Mouse (Mus musculus) megakaryocyte, embryonic 14.5 days (primary cell): ENCODE measurements around the gene Cnpy1.

Experiments used
- FLI1 ChIP-seq: IDR thresholded peaks from 2 replicates; pipeline ENCODE4 v1.6.1; 2012; ENCODE audit warnings: low read length, inconsistent platforms, mixed read lengths
- GATA1 ChIP-seq: IDR thresholded peaks from 3 replicates; pipeline ENCODE4 v1.6.1; 2012; ENCODE audit warnings: mixed read lengths, low read length, inconsistent platforms, borderline replicate concordance

DNA sequence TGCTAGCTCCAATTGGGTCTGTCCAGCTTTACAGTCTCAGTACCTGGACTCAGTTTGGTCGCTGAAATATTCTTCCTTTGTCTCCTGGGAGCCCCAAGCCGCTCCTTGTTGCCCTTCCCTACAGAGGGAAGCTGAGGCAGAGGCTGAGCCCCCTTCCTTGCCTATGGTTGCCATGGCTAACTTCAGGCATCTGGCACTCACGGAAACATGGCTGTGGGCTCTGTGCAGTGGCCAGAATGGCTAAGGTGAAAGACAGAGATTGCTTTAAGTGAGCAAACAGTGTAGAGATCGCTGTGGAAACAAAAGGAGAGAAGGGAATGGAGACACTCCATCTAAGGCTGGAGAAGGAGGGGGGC, 53.5 kb downstream of the Cnpy1 start:
- TF ChIP-seq GATA1 (no peak), FLI1 (no peak)
